Mouse (Mus musculus) brain, embryonic 14.5 days (tissue): ENCODE measurements at regions not wholly inside any gene's neighbourhood (a gene's known extent, or its start where the extent isn't known, plus 50 kb on each side); places are given as distances from the start of the nearest gene placed in this dataset.

Experiments
- CTCF ChIP-seq: fragments of 200-500 bp; IDR thresholded peaks from 2 replicates; pipeline ENCODE4 v1.5.1; 2012; ENCODE audit warnings: inconsistent platforms, mild to moderate bottlenecking, moderate library complexity, borderline replicate concordance; ENCODE audit not compliant: insufficient read depth, insufficient read length; ENCODE audit errors: extremely low read depth
- POLR2A ChIP-seq: fragments of 200-500 bp; IDR thresholded peaks from 2 replicates; pipeline ENCODE4 v1.6.1; 2012; ENCODE audit warnings: mild to moderate bottlenecking, inconsistent platforms, borderline replicate concordance; ENCODE audit not compliant: poor library complexity, insufficient read depth, insufficient read length, severe bottlenecking; ENCODE audit errors: extremely low read depth

DNA sequence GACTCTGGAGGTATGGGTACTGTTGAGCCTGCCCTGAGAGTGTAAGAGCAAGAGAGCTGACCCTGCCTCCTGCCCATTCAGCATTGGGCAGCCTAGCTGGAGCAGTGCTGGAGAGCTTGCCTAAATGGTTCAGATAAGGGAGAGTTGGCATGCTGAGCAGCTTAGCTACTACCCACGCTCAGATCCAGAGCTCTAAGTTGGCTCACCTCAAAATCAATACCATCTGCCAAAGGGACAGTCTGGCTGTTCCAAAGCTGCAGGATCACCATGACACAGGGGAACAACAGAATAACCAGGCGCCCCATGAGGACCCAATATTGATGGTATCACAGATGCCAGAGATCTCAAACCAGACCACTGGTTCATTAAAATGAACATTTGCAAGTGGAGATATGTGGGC lies 152.9 kb downstream of the Phf3 start:
- TF ChIP-seq CTCF (no peak), POLR2A (no peak)
